19 mouse cellular contexts compared by ENCODE assay signal in genomic region chr1:61296831-61297230, GRCm38 (mm10).
A peak's percentile ranks its signal among the peaks of the same experiment; 100 is the strongest.
DNase-seq lines count a peak whose midpoint lies in the region; ATAC-seq and TF ChIP-seq lines count a peak whose summit lies in the region.
"Had no signal": no experiment of that assay in that cellular context is flagged by ENCODE, and none has a peak within 500 bp of the region (broad histone marks: within the 10 kb centered on the region; RNA-seq: fewer than 3 reads in every experiment).

No protein-coding gene starts in this region.

- no peak overlapping the region for H3K9ac ChIP-seq in forebrain, postnatal 0 days
- H3K9ac ChIP-seq in forebrain, embryonic 12.5 days, result no peak overlapping the region
- H3K9ac ChIP-seq in hindbrain, postnatal 0 days (replicated peaks; ENCODE audit: low read length), result no peak overlapping the region
- no peak overlapping the region for H3K9ac ChIP-seq in hindbrain, embryonic 16.5 days (ENCODE audit: low read depth, low read length)
- no peak overlapping the region for H3K9ac ChIP-seq in midbrain, embryonic 14.5 days (replicated peaks; ENCODE audit: low read length)
- H3K9ac ChIP-seq: embryonic facial prominence, embryonic 12.5 days; heart, embryonic 15.5 days had no signal

- TF ChIP-seq CTCF in forebrain, postnatal 0 days (IDR thresholded peaks at IDR 0.05; ENCODE audit: low read depth), result no peak
- TF ChIP-seq CTCF in hindbrain, postnatal 0 days (IDR thresholded peaks at IDR 0.05; ENCODE audit: low read depth), result no peak

- H3K4me2 ChIP-seq in forebrain, postnatal 0 days (ENCODE audit: low read depth), result no peak overlapping the region
- H3K4me2 ChIP-seq in forebrain, embryonic 12.5 days, result no peak overlapping the region
- H3K4me2 ChIP-seq in hindbrain, postnatal 0 days (ENCODE audit: low read depth, low read length), result no peak overlapping the region
- H3K4me2 ChIP-seq in hindbrain, embryonic 16.5 days (ENCODE audit: low read length), result no peak overlapping the region
- H3K4me2 ChIP-seq in midbrain, embryonic 14.5 days (ENCODE audit: low read length), result no peak overlapping the region
- H3K4me2 ChIP-seq: embryonic facial prominence, embryonic 12.5 days; heart, embryonic 15.5 days had no signal

- no peaks in the 10 kb centered on the region for H3K36me3 ChIP-seq in forebrain, postnatal 0 days (ENCODE audit: insufficient read depth)
- no peaks in the 10 kb centered on the region for H3K36me3 ChIP-seq in forebrain, embryonic 12.5 days (replicated peaks)
- no peaks in the 10 kb centered on the region for H3K36me3 ChIP-seq in hindbrain, postnatal 0 days (ENCODE audit: insufficient read depth, low read length)
- H3K36me3 ChIP-seq in hindbrain, embryonic 16.5 days (ENCODE audit: control insufficient read depth, insufficient read depth, low read length), result no peaks in the 10 kb centered on the region
- no peaks in the 10 kb centered on the region for H3K36me3 ChIP-seq in midbrain, embryonic 14.5 days (ENCODE audit: control insufficient read depth, insufficient read depth, low read length)
- H3K36me3 ChIP-seq: embryonic facial prominence, embryonic 12.5 days; heart, embryonic 10.5 days; heart, embryonic 15.5 days had no signal

- no peak overlapping the region for H3K27ac ChIP-seq in forebrain, postnatal 0 days (ENCODE audit: low read depth, low read length)
- H3K27ac ChIP-seq in forebrain, embryonic 12.5 days, result no peak overlapping the region
- H3K27ac ChIP-seq in hindbrain, postnatal 0 days, result no peak overlapping the region
- no peak overlapping the region for H3K27ac ChIP-seq in hindbrain, embryonic 16.5 days (ENCODE audit: low read depth, low read length)
- H3K27ac ChIP-seq in midbrain, embryonic 14.5 days (replicated peaks; ENCODE audit: low read depth, low read length), result peak overlapping the region; percentile 21; the same call in 1 of the 2 replicates
- H3K27ac ChIP-seq: embryonic facial prominence, embryonic 12.5 days; heart, embryonic 10.5 days; heart, embryonic 15.5 days had no signal

- H3K9me3 ChIP-seq in forebrain, postnatal 0 days (ENCODE audit: low read length), result no peaks in the 10 kb centered on the region
- H3K9me3 ChIP-seq in forebrain, embryonic 12.5 days, result peaks cover 3% of the 10 kb centered on the region; the same call in 1 of the 2 replicates
- H3K9me3 ChIP-seq in hindbrain, postnatal 0 days (ENCODE audit: low read length), result no peaks in the 10 kb centered on the region
- no peaks in the 10 kb centered on the region for H3K9me3 ChIP-seq in hindbrain, embryonic 16.5 days (ENCODE audit: control insufficient read depth, low read length)
- H3K9me3 ChIP-seq in midbrain, embryonic 14.5 days (ENCODE audit: control insufficient read depth, low read length), result no peaks in the 10 kb centered on the region
- H3K9me3 ChIP-seq: embryonic facial prominence, embryonic 12.5 days; heart, embryonic 10.5 days; heart, embryonic 15.5 days had no signal

- no peak overlapping the region for H3K4me3 ChIP-seq in forebrain, postnatal 0 days (ENCODE audit: low read depth, low read length)
- no peak overlapping the region for H3K4me3 ChIP-seq in forebrain, embryonic 12.5 days (replicated peaks)
- H3K4me3 ChIP-seq in hindbrain, postnatal 0 days (ENCODE audit: low read length), result no peak overlapping the region
- no peak overlapping the region for H3K4me3 ChIP-seq in hindbrain, embryonic 16.5 days (ENCODE audit: low read length)
- no peak overlapping the region for H3K4me3 ChIP-seq in midbrain, embryonic 14.5 days (replicated peaks; ENCODE audit: low read depth, low read length)
- H3K4me3 ChIP-seq: embryonic facial prominence, embryonic 12.5 days; heart, embryonic 10.5 days; heart, embryonic 15.5 days had no signal

- H3K27me3 ChIP-seq in forebrain, postnatal 0 days (ENCODE audit: insufficient read depth, low read length), result no peaks in the 10 kb centered on the region; the same call in 1 of the 2 replicates
- peaks cover 54% of the 10 kb centered on the region for H3K27me3 ChIP-seq in forebrain, embryonic 12.5 days
- H3K27me3 ChIP-seq in hindbrain, postnatal 0 days (ENCODE audit: insufficient read depth, low read length), result no peaks in the 10 kb centered on the region
- H3K27me3 ChIP-seq in hindbrain, embryonic 16.5 days (replicated peaks; ENCODE audit: control insufficient read depth, insufficient read depth, low read length), result no peaks in the 10 kb centered on the region
- no peaks in the 10 kb centered on the region for H3K27me3 ChIP-seq in midbrain, embryonic 14.5 days (ENCODE audit: control insufficient read depth, insufficient read depth, low read length)
- H3K27me3 ChIP-seq: embryonic facial prominence, embryonic 12.5 days; heart, embryonic 15.5 days had no signal

- ATAC-seq in forebrain, postnatal 0 days, result peak; percentile 52; the same call in 1 of the 2 replicates
- ATAC-seq in forebrain, embryonic 12.5 days (ENCODE audit: low FRiP score), result no peak
- peak; percentile 48; the same call in 1 of the 2 replicates for ATAC-seq in hindbrain, postnatal 0 days
- no peak for ATAC-seq in hindbrain, embryonic 16.5 days
- ATAC-seq in midbrain, embryonic 14.5 days (ENCODE audit: low FRiP score, low TSS enrichment), result no peak
- ATAC-seq: intestine, embryonic 16.5 days had no signal

- H3K4me1 ChIP-seq in forebrain, postnatal 0 days (ENCODE audit: insufficient read depth), result 0 out of 2 replicates have a peak, but pooled peaks cover 3% of the 10 kb centered on the region
- H3K4me1 ChIP-seq in forebrain, embryonic 12.5 days, result peaks cover 44% of the 10 kb centered on the region
- 0 out of 2 replicates have a peak, but pooled peaks cover 4% of the 10 kb centered on the region for H3K4me1 ChIP-seq in hindbrain, postnatal 0 days (ENCODE audit: insufficient read depth, low read length)
- peaks cover 17% of the 10 kb centered on the region for H3K4me1 ChIP-seq in hindbrain, embryonic 16.5 days (ENCODE audit: control insufficient read depth, insufficient read depth, low read depth, low read length)
- peaks cover 43% of the 10 kb centered on the region for H3K4me1 ChIP-seq in midbrain, embryonic 14.5 days (ENCODE audit: control insufficient read depth, insufficient read depth, low read length)
- H3K4me1 ChIP-seq: heart, embryonic 10.5 days; heart, embryonic 15.5 days had no signal

- DNase-seq in forebrain, postnatal 0 days, result peak; percentile 29
- DNase-seq in hindbrain, postnatal 0 days (ENCODE audit: low spot score), result peak; percentile 42
- peak; percentile 28 for DNase-seq in brain, adult 2 months (ENCODE audit: low read depth, low spot score)
- peak; percentile 54 for DNase-seq in midbrain, embryonic 14.5 days
- no peak for DNase-seq in cerebellum, postnatal 14 days
- no peak for DNase-seq in spleen, postnatal 4 days (ENCODE audit: low spot score in 2 of 2)
- DNase-seq: adrenal gland, postnatal 10 days; cerebellum, adult 2 months; cerebellum, postnatal 10 days; embryo, embryonic 11 days; gastrocnemius, postnatal 36 days; heart, adult 18-20 months; heart, postnatal 14 days had no signal

- WGBS in forebrain, postnatal 0 days, result 26% methylated on average over 4 of the region's 4 CpGs
- 38% methylated on average over 4 of the region's 4 CpGs for WGBS in forebrain, embryonic 12.5 days
- WGBS in hindbrain, postnatal 0 days, result 24% methylated on average over 4 of the region's 4 CpGs
- WGBS in hindbrain, embryonic 16.5 days, result 29% methylated on average over 4 of the region's 4 CpGs
- WGBS in midbrain, embryonic 14.5 days, result 24% methylated on average over 4 of the region's 4 CpGs

Comparison
In these comparisons a context has a peak if more than half of its experiments do, and no peak if none do; other contexts are left out.
1. ATAC-seq: peak in forebrain, postnatal 0 days (single experiment) and hindbrain, postnatal 0 days (single experiment); none in forebrain, embryonic 12.5 days (single experiment), hindbrain, embryonic 16.5 days (single experiment) and midbrain, embryonic 14.5 days (single experiment).
2. DNase-seq: peak in forebrain, postnatal 0 days (single experiment), hindbrain, postnatal 0 days (single experiment), brain, adult 2 months (single experiment) and midbrain, embryonic 14.5 days (single experiment); none in cerebellum, postnatal 14 days (0 of 2) and spleen, postnatal 4 days (0 of 2).